9 mouse cellular contexts compared by ENCODE assay signal in the genomic region with DNA sequence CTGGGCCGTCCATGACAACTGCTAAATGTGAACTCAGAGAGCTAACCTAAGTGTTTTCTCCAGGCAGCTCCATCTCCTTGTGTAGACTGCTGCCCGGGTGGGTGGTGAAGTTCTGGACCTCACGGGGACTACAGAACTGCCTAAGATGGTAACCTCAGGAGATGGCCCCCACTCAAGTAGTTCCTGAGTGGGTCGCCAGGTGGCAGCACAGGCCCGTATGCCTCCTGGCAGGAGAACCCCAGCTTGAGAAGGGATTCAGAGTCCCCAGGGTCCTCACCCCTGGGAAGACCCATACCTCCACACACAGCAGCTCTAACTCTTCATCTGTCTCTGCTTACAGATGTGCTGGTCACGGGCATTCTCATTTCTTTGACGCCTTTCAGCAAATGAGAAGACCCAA. TPM values are rescaled to one million over a fixed set of nuclear protein-coding genes. Genes with fewer than 3 reads are reported as not detected.
A peak's percentile ranks its signal among the peaks of the same experiment; 100 is the strongest.
DNase-seq lines count a peak whose midpoint lies in the region; ATAC-seq lines count a peak whose summit lies in the region.
"Had no signal": no experiment of that assay in that cellular context is flagged by ENCODE, and none has a peak within 500 bp of the region (broad histone marks: within the 10 kb centered on the region; RNA-seq: fewer than 3 reads in every experiment).

No protein-coding gene starts in this region.

- 0 out of 2 replicates have a peak overlapping the region, but pooled peaks have one; percentile 4 for H3K27ac ChIP-seq in forebrain, embryonic 10.5 days
- no peak overlapping the region for H3K27ac ChIP-seq in forebrain, embryonic 12.5 days
- H3K27ac ChIP-seq: lung, embryonic 15.5 days had no signal

- no peak for ATAC-seq in forebrain, embryonic 12.5 days (ENCODE audit: low FRiP score)

- H3K36me3 ChIP-seq in forebrain, embryonic 10.5 days (replicated peaks) = peaks cover 2% of the 10 kb centered on the region
- H3K36me3 ChIP-seq in forebrain, embryonic 12.5 days (replicated peaks) = no peaks in the 10 kb centered on the region
- H3K36me3 ChIP-seq: lung, embryonic 15.5 days had no signal

- H3K4me2 ChIP-seq in forebrain, embryonic 12.5 days = no peak overlapping the region
- H3K4me2 ChIP-seq: lung, embryonic 15.5 days had no signal

- no peak overlapping the region for H3K9ac ChIP-seq in forebrain, embryonic 12.5 days
- H3K9ac ChIP-seq: lung, embryonic 15.5 days had no signal

- intact Hi-C loops in gastrocnemius, postnatal 36 days (cut with DNase I) = loop anchor here (2.0 to 5.0 kb wide), 3 partner anchors 69 to 280 kb away; no protein-coding TSS in a partner anchor

- H3K4me3 ChIP-seq in forebrain, embryonic 10.5 days = peak overlapping the region; percentile 19
- no peak overlapping the region for H3K4me3 ChIP-seq in forebrain, embryonic 12.5 days (replicated peaks)
- H3K4me3 ChIP-seq: lung, embryonic 15.5 days had no signal

- WGBS in forebrain, embryonic 10.5 days = 22% methylated on average over 7 of the region's 7 CpGs
- 15% methylated on average over 7 of the region's 7 CpGs for WGBS in forebrain, embryonic 12.5 days

- peaks cover 38% of the 10 kb centered on the region for H3K27me3 ChIP-seq in forebrain, embryonic 10.5 days (ENCODE audit: poor library complexity, severe bottlenecking)
- H3K27me3 ChIP-seq in forebrain, embryonic 12.5 days = peaks cover 29% of the 10 kb centered on the region
- H3K27me3 ChIP-seq: lung, embryonic 15.5 days had no signal

- no peaks in the 10 kb centered on the region for H3K9me3 ChIP-seq in forebrain, embryonic 10.5 days
- no peaks in the 10 kb centered on the region for H3K9me3 ChIP-seq in forebrain, embryonic 12.5 days
- H3K9me3 ChIP-seq: lung, embryonic 15.5 days had no signal

- peaks cover 45% of the 10 kb centered on the region for H3K4me1 ChIP-seq in forebrain, embryonic 10.5 days
- peaks cover 29% of the 10 kb centered on the region for H3K4me1 ChIP-seq in forebrain, embryonic 12.5 days

- peak; percentile 74 for DNase-seq in forebrain, embryonic 10.5 days (ENCODE audit: extremely low spot score, low spot score)
- peak; percentile 52 for DNase-seq in MEL-GATA-1-ER (ENCODE audit: extremely low read depth, low read depth)
- DNase-seq in cerebellum, adult 8-10 months = peak; percentile 78
- DNase-seq in gastrocnemius, postnatal 36 days = peak; percentile 58 to 80
- peak; percentile 64 for DNase-seq in layer of hippocampus, adult 9-10 months (ENCODE audit: low spot score)
- DNase-seq in lung, postnatal 4 days = peak; percentile 77 to 85
- DNase-seq in spleen, adult 18-20 months = peak; percentile 67 to 91

RNA-seq across cellular contexts. Expression of gene Grpel1, which starts 2.0 kb away (rescaled TPM):
- 60.5 and 64.4 TPM in 2 replicates for polyA plus RNA-seq in forebrain, embryonic 10.5 days (2016; fragmentation: Nextera tagmentation; extraction: Ambion mirVana)
- polyA plus RNA-seq in forebrain, embryonic 12.5 days (2016; fragmentation: Nextera tagmentation; extraction: Ambion mirVana) = 46.6 and 48.5 TPM in 2 replicates
- 10 to 100 TPM; 30.9 to 34.7 TPM for total RNA-seq in gastrocnemius, postnatal 36 days (2021)

RNA-seq across cellular contexts. Expression of gene Tada2b, which starts 21.3 kb away (rescaled TPM):
- polyA plus RNA-seq in forebrain, embryonic 10.5 days (2016; fragmentation: Nextera tagmentation; extraction: Ambion mirVana) = 2.2 TPM in 2 replicates
- polyA plus RNA-seq in forebrain, embryonic 12.5 days (2016; fragmentation: Nextera tagmentation; extraction: Ambion mirVana) = 3.0 and 3.2 TPM in 2 replicates
- 10 to 100 TPM; 11.6 to 13.0 TPM for total RNA-seq in gastrocnemius, postnatal 36 days (2021)

RNA-seq across cellular contexts. Expression of gene Ccdc96, which starts 21.6 kb away (rescaled TPM):
- 3.6 and 3.8 TPM in 2 replicates for polyA plus RNA-seq in forebrain, embryonic 10.5 days (2016; fragmentation: Nextera tagmentation; extraction: Ambion mirVana)
- polyA plus RNA-seq in forebrain, embryonic 12.5 days (2016; fragmentation: Nextera tagmentation; extraction: Ambion mirVana) = 4.8 and 4.9 TPM in 2 replicates
- under 1 TPM; 0.10 to 0.15 TPM for total RNA-seq in gastrocnemius, postnatal 36 days (2021)
